Mouse (Mus musculus): ENCODE measurements around the gene Dnaaf1.

The Dnaaf1 gene

GRCm38 (mm10) chr8:119571135-119571534, 3.9 kb upstream of the Dnaaf1 start:
- DNase-seq (ENCODE audit: low spot score in 2 of 2) = no peak

DNA sequence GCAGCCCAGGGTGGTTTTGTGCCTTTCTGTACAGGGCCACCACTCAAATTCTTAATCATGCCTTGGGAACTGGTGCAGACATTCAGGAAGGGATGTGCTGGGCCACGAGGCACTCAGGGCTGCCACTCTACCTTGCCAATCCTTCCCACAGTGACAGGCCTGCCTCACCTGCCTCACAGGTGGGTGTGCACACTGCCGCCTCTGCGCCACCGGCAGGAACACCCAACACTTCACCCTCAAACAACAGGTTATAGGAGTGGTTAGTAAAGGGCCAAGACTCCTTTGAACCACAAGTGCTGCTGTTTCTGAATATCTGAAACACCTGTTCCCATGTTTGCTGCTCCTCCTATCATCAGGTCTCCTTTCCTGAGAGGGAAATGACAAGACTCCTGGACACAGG, 2.6 kb upstream of the Dnaaf1 start:
- DNase-seq (ENCODE audit: low spot score in 2 of 2) = no peak

DNA sequence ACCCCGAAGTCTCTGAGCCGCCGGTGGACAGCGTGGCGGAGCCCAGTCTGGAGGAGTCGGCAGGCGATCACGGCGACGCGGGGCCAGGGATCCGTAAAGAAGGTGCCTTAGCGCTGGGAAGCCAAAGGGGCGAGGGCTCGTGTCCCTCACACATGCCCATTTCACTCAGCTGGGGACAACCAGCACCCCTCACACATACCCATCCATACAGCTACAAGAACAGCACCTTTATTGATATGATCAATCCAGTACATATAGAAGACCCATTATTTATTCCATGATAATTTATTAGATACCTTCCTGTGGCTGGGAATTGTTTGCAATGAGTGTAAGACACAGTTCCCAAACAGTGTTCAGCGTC, 311 bp downstream of the Dnaaf1 start:
- no peak for DNase-seq (ENCODE audit: low spot score in 2 of 2)

DNA sequence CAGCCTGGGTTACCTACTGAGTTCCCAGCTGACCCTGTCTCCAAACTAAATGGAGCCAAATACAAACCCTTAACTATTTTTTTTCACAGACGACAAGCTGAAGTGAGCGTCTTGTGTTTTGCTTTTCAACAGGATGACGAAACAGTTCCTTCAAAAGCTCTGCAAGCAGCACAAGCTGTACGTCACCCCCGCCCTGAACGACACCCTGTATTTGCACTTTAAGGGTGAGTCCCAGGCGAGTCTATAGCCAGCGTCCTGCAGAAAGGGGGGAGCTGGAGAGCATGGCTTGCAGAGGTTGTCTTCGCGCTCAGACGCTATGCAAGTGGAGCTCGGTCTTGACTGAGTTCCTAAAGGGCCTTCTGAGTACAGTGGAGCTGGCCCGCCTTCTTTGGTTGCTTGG, 4.1 kb downstream of the Dnaaf1 start:
- no peak for DNase-seq (ENCODE audit: low spot score in 2 of 2)

DNA sequence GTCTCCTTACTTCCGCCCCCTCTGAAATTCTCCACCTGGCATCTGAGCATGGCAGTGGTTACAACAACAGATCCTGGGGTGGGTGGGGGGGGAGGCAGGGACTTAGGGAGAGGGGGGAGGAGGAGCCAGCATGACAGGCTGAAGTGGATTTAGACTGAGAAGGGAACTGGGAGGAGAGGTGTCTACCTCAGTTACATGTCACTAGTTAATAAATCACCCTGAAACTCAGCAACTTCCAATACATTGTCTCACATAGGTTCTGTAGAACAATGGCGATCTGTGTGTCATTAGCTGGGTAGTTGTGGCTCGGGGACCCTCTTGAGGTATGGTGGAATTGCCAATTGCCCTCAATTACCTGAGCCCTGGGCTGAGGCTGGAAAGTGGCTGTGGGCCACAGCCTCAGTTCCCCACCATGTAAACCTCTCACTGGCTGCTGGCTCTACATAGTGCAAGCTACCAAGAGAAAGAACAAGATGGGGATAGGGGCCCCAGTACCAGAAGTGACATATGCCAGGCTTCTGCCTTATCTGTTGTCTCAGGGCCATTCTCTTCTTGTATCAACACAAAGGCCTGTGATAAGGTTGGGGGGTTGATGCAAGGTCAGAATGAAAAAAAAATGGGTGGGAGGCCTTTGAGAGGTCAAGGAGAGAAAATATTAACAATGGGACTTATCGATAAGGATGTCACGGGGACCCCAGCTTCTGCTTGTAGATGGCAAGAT, 5.6 kb downstream of the Dnaaf1 start:
- no peak for DNase-seq (ENCODE audit: low spot score in 2 of 2)

DNA sequence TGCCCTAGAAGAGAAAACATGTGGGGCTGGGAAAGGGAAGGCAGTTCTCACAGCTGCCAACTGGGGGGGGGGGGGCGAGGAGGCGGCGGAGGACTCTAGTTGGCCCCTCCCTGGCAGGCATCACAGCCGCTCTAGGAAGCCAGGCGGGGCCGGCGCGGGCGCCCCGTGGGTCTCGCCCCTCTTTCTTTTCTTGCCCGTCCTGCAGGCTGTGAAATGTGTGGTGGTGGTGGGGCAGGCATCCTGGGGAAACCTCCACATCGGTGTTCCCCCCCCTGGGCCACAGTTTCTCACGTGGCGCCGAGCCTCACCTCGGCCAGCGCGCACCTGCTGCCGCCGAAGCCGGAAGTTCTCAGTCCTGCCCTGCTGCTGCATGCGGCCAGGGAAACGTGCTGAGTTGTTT, 10.9 kb downstream of the Dnaaf1 start:
- DNase-seq (ENCODE audit: low spot score in 2 of 2) = peak in 1 of 2 experiments; percentile 27

GRCm38 (mm10) chr8:119588321-119588720, 13.3 kb downstream of the Dnaaf1 start:
- no peak for DNase-seq (ENCODE audit: low spot score in 2 of 2)

DNA sequence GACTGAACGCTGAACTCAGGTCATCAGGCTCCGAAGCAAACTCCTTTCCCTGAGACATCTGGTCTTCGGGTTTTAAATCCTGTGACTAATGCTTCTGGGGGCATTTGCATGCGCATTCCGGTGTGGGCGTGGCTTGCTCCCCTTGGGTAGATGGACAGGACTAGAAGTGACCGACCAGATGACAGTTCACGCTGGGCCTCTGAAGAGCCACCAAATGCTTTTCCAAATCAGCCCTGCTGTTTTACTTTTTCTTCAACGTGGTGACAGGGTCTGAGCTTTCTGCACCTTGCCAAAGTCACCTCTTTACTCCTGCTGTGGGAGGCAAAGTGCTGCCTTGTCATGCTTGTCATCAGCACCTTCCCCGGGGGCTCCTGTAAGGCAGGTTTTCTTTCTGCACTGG, 13.8 kb downstream of the Dnaaf1 start:
- no peak for DNase-seq (ENCODE audit: low spot score in 2 of 2)

- DNase-seq (ENCODE audit: low spot score in 2 of 2) = no peak
Observed at GRCm38 (mm10) chr8:119590348-119590747, 15.3 kb downstream of the Dnaaf1 start.

- DNase-seq (ENCODE audit: low spot score in 2 of 2) = no peak
Observed at GRCm38 (mm10) chr8:119591456-119591855, 16.4 kb downstream of the Dnaaf1 start.

DNA sequence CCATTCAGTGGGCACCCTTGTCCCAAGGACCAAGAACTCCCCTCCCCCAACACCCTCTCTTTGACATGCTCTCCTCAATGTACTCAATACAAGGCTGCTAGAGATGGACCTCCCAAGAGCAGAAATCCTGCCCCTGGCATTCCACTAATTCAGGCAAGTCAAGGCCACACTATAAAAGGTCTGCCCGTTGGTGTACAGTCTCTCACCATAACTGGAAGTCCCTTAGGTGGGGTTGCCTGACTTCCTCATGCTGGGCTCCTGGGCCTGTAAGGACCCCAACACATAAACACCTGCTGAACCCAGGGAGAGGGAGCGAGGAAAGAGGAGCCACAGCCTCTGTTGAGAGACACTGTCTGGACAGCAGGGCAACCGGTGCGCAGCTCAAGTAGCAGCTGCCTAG, 28.7 kb downstream of the Dnaaf1 start:
- no peak for DNase-seq (ENCODE audit: low spot score in 2 of 2)

GRCm38 (mm10) chr8:119604398-119604803, 29.4 kb downstream of the Dnaaf1 start:
- DNase-seq (ENCODE audit: low spot score in 2 of 2) = no peak

DNA sequence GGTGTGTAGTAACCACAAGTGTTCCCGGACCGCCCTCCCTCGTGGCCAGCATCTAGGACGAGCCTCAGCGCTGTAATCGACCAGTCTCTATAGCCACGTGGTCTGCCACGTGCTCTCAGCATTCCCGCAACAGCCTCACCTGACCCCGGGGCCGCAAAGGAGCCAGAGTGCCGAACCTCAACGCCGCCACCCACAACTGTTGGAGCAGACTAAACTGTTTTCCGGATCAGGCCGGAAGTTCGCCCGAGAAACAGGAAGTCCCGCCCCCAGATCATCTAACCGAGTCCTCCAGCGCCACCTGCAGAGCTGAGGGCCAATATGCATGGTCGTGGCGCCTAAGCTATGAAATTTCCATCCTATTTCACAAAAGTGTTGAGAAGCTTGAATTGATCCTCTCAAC, 30.0 kb downstream of the Dnaaf1 start, which contains the start of gene Taf1c:
Taf1c (minus strand) TSS at position 227 of the 400 bp plus-strand sequence.
- DNase-seq (ENCODE audit: low spot score in 2 of 2) = peak; percentile 89 to 94

DNA sequence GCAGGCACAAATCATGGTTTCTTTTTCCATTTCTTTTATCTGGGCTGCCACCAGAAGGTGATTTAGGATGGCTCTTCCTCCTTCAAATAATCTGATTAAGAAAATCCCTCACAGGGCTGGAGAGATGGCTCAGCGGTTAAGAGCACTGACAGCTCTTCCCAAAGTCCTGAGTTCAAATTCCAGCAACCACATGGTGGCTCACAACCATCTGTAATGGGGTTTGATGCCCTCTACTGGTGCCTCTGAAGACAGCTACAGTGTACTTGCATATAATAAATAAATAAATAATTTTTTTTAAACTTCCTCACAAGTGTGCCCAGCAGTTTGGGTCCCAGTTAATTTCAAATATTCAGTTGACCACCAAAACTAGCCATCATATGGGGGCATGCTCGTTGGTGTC, 31.2 kb downstream of the Dnaaf1 start:
- DNase-seq (ENCODE audit: low spot score in 2 of 2) = no peak

GRCm38 (mm10) chr8:119612471-119612870, 37.4 kb downstream of the Dnaaf1 start, which contains the start of gene Adad2:
Adad2 (plus strand) TSS chr8:119612747.
- no peak for DNase-seq (ENCODE audit: low spot score in 2 of 2)

DNA sequence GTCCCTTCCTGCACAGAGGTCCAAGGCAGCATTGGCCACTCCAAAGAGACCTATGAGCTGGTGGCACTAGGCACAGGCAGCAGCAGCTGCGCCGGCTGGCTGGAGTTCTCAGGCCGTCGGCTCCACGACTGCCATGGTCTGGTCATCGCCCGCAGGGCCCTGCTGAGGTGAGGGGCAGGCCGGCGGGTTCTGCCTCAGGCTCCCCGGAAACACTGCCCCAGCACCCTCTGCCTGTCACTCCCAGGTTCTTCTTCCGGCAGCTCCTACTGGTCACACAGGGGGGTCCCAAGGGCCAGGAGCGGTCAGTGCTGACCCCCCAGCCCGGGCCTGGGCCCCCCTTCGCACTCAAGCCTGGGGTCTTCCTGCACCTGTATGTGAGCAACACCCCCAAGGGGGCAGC, 40.1 kb downstream of the Dnaaf1 start:
- no peak for DNase-seq (ENCODE audit: low spot score in 2 of 2)

DNA sequence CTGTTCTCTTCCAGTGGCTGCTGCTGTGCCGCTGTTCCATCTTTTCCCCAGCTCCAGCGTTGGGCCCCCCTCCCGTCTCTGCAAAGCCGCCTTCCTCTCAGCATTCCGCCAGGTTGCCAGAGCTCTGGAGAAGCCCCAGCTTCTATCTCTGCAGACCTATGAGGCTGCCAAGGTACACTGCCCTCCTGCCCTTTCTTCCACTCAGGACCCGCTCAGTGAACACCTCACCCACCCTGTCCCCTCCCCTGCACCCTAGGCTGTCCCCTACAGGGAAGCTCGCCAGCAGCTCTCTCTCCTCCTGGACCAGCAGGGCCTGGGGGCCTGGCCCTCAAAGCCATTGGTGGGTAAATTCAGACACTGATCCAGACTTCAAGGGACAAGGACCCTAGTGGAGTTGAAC, 41.3 kb downstream of the Dnaaf1 start:
- DNase-seq (ENCODE audit: low spot score in 2 of 2) = no peak

GRCm38 (mm10) chr8:119616811-119617210, 41.8 kb downstream of the Dnaaf1 start:
- DNase-seq (ENCODE audit: low spot score in 2 of 2) = no peak

DNA sequence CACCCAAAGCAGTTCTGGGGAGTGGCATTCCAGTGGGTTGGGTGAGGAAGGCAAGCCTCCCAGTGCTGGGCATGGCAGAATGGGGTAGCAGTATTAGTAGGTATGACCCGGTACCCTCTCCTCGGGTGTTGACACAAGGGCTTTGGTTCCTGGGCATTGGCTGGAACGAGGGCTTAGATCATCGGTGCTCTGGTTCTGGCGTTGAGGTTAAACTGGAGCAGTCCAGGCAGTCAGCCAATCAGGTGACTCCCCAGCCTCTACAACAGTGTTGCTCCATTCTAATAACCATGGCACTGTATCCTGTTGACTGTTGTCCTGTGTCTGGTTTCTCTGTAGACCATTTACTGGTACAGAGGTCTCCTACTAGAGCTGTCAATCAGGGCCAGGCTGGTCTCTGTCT, 42.6 kb downstream of the Dnaaf1 start:
- no peak for DNase-seq (ENCODE audit: low spot score in 2 of 2)

- DNase-seq (ENCODE audit: low spot score in 2 of 2) = no peak
Observed at GRCm38 (mm10) chr8:119618887-119619286, 43.9 kb downstream of the Dnaaf1 start.

DNA sequence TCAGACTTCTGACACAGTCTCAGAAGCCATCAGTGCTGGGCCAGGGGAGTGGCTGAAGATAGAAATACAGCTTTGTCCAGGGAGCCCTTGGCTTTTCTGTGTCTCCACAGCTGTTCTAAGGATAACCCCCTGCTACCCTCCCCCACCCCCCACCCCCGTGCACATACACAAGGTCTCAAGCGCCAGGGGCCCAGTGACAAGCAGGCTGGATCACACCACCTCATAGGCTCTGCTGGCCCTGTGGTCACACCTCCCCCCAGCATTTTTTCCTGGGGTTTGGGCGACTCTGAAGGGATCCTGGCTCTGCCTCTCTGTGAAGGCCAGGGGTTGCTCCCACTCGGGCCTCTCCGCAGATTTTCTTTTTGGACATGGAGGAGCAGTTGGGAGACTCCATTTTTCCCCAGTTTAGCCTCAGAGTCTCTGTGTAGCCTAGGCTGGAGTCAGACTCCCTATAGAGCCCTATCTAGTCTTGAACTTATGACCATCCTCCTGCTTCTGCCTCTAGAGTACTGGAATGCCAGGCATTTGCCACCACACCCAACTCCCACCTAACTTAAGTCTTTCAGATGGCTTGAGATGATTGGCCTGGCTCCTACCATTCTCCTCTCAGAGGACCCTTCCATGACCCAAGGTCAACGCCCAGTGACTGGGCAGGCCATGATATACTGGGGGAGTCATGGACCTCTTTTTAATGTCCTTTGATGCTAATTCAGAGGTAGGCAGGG, 45.2 kb downstream of the Dnaaf1 start:
- DNase-seq (ENCODE audit: low spot score in 2 of 2) = no peak

GRCm38 (mm10) chr8:119620848-119621465, 45.9 kb downstream of the Dnaaf1 start:
- no peak for DNase-seq (ENCODE audit: low spot score in 2 of 2)

GRCm38 (mm10) chr8:119622555-119622954, 47.5 kb downstream of the Dnaaf1 start:
- DNase-seq (ENCODE audit: low spot score in 2 of 2) = no peak

Data from spleen, postnatal 36 days (tissue).